Mouse (Mus musculus): ENCODE results near the gene Clec4a4.

DNA sequence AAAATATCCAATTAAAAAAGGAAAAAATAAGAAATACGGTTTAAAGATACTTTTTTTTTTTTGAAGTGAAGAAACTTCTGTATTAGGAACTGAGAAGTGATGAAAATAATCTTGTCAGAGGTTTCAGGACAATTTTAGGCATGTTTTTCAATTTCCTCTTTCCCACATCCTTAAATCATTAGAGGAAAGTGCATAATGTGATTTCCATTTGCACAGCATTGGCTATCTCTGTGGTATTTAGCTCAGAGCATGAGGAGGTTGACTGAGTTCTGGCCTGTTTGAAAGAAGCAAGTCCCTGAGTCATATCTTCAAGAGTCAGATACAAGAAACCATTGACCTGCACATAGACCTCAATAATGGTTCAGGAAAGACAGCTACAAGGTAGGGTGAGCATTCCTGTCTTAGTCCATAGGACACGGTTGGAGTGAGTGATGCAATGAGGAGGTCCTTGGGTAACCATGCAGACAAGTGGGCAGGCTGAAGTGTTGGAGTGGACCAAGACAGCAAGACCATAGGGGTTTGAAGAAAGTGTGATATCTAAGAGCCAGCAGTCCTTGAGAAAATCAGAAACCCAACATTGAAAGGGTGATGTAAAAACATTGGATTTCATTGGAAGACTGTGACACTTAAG lies 59.7 kb downstream of the Clec4a4 start, which contains the start of gene Clec4b1:
- TF ChIP-seq POLR2A (IDR thresholded peaks at IDR 0.05; ENCODE audit: extremely low read depth, insufficient read depth, low read length) = no peak
- TF ChIP-seq CTCF (IDR thresholded peaks at IDR 0.05; ENCODE audit: extremely low read depth, insufficient read depth, low read length) = no peak
